Mouse (Mus musculus) MEL (cell line): ENCODE measurements around the gene Ltbp3. TPM values are rescaled to one million over a fixed set of nuclear protein-coding genes. Genes with fewer than 3 reads are reported as not detected.

Experiments used
- DNase-seq: peaks from one replicate; pipeline ENCODE4 v3.0.0; 2011; ENCODE audit warnings: low read depth, low spot score
- H3K27ac ChIP-seq: 2 replicates; pipeline ENCODE4 v1.5.1; 2012; ENCODE audit warnings: low read depth, mild to moderate bottlenecking, control low read depth, low read length, moderate library complexity; ENCODE audit not compliant: control insufficient read depth
- H3K27me3 ChIP-seq, 2 experiments: fragments of 150-350 bp in 1 of 2; sonication (generic) in 1 of 2; 2 replicates each; pipeline ENCODE4 v1.6.1; 2012; ENCODE audit warnings: low read length in 2 of 2, mild to moderate bottlenecking in 2 of 2, improper control_type of control experiment in 1 of 2, moderate library complexity in 1 of 2; ENCODE audit not compliant: insufficient read depth in 2 of 2, control insufficient read depth in 1 of 2
- H3K36me3 ChIP-seq, 2 experiments: 2 replicates each; pipeline ENCODE4 v1.6.1; 2012 to 2014; ENCODE audit warnings: low read length in 2 of 2, improper control_type of control experiment in 1 of 2, inconsistent platforms in 1 of 2, mild to moderate bottlenecking in 1 of 2; ENCODE audit not compliant: insufficient read depth in 2 of 2, control insufficient read depth in 1 of 2
- H3K4me1 ChIP-seq, 2 experiments: fragments of 150-350 bp in 1 of 2; sonication (generic) in 1 of 2; 2 replicates each; pipeline ENCODE4 v1.6.1; 2012; ENCODE audit warnings: low read length in 2 of 2, improper control_type of control experiment in 1 of 2, mild to moderate bottlenecking in 1 of 2; ENCODE audit not compliant: insufficient read depth in 2 of 2, control insufficient read depth in 1 of 2
- H3K4me3 ChIP-seq, 2 experiments: fragments of 150-350 bp in 1 of 2; sonication (generic) in 1 of 2; 2 replicates each; pipeline ENCODE4 v1.5.1; 2012; ENCODE audit warnings: low read depth in 2 of 2, low read length in 2 of 2, mild to moderate bottlenecking in 2 of 2, moderate library complexity in 2 of 2, control low read depth in 1 of 2, improper control_type of control experiment in 1 of 2; ENCODE audit not compliant: control insufficient read depth in 1 of 2, insufficient read depth in 1 of 2
- H3K79me2 ChIP-seq: 2 replicates; pipeline ENCODE4 v1.6.1; 2012; ENCODE audit warnings: mild to moderate bottlenecking, low read length, moderate library complexity; ENCODE audit not compliant: control insufficient read depth, poor library complexity, insufficient read depth
- H3K9ac ChIP-seq: 2 replicates; pipeline ENCODE4 v1.6.1; 2012; ENCODE audit warnings: low read depth, mild to moderate bottlenecking, control low read depth, low read length, moderate library complexity; ENCODE audit not compliant: control insufficient read depth, poor library complexity, severe bottlenecking
- H3K9me3 ChIP-seq: fragments of 150-350 bp; sonication (generic); replicated peaks from 2 replicates; pipeline ENCODE4 v1.6.1; 2012; ENCODE audit warnings: mild to moderate bottlenecking, low read length, improper control_type of control experiment, moderate library complexity; ENCODE audit not compliant: insufficient read depth
- BHLHE40 ChIP-seq: IDR thresholded peaks from 2 replicates; pipeline ENCODE4 v1.6.1; 2012; ENCODE audit warnings: low read depth, mild to moderate bottlenecking, inconsistent platforms, low read length, improper control_type of control experiment, borderline replicate concordance
- CHD2 ChIP-seq: IDR thresholded peaks from 2 replicates; pipeline ENCODE4 v1.6.1; 2011; ENCODE audit warnings: low read length, improper control_type of control experiment
- E2F4 ChIP-seq: IDR thresholded peaks from 2 replicates; pipeline ENCODE4 v1.6.1; 2011; ENCODE audit warnings: low read depth, low read length, improper control_type of control experiment, borderline replicate concordance
- ELF1 ChIP-seq: IDR thresholded peaks from 2 replicates; pipeline ENCODE4 v1.6.1; 2014; ENCODE audit warnings: low read depth, mild to moderate bottlenecking, inconsistent platforms, low read length, improper control_type of control experiment, moderate library complexity
- EP300 ChIP-seq, 2 experiments: IDR thresholded peaks; 2 replicates each; pipeline ENCODE4 v1.6.1; 2011; ENCODE audit warnings: improper control_type of control experiment in 2 of 2, low read length in 2 of 2, low read depth in 1 of 2, mild to moderate bottlenecking in 1 of 2
- ETS1 ChIP-seq: IDR thresholded peaks from 2 replicates; pipeline ENCODE4 v1.6.1; 2012; ENCODE audit warnings: low read depth, mild to moderate bottlenecking, inconsistent platforms, low read length, improper control_type of control experiment, moderate library complexity
- GABPA ChIP-seq: IDR thresholded peaks from 2 replicates; pipeline ENCODE4 v1.6.1; 2012; ENCODE audit warnings: low read depth, mild to moderate bottlenecking, inconsistent platforms, low read length, improper control_type of control experiment, moderate library complexity
- GATA1 ChIP-seq: IDR thresholded peaks from 2 replicates; pipeline ENCODE4 v1.6.1; 2011; ENCODE audit warnings: low read depth, low read length, improper control_type of control experiment
- HCFC1 ChIP-seq: IDR thresholded peaks from 2 replicates; pipeline ENCODE4 v1.6.1; 2012; ENCODE audit warnings: low read depth, mild to moderate bottlenecking, inconsistent platforms, low read length, improper control_type of control experiment, moderate library complexity
- JUND ChIP-seq: IDR thresholded peaks from 2 replicates; pipeline ENCODE4 v1.6.1; 2011; ENCODE audit warnings: low read depth, mild to moderate bottlenecking, improper control_type of control experiment, low read length
- KAT2A ChIP-seq: conservative IDR thresholded peaks from 2 replicates; pipeline ENCODE4 v1.6.1; 2012; ENCODE audit warnings: low read depth, low read length, improper control_type of control experiment, inconsistent platforms
- MAFK ChIP-seq: IDR thresholded peaks from 2 replicates; pipeline ENCODE4 v1.6.1; 2011; ENCODE audit warnings: low read depth, mild to moderate bottlenecking, low read length, improper control_type of control experiment, borderline replicate concordance
- MAZ ChIP-seq: IDR thresholded peaks from 2 replicates; pipeline ENCODE4 v1.6.1; 2012; ENCODE audit warnings: low read depth, mild to moderate bottlenecking, inconsistent platforms, low read length, improper control_type of control experiment
- MEF2A ChIP-seq: IDR thresholded peaks from 2 replicates; pipeline ENCODE4 v1.6.1; 2014; ENCODE audit warnings: low read depth, mild to moderate bottlenecking, inconsistent platforms, low read length, improper control_type of control experiment; ENCODE audit not compliant: poor library complexity, insufficient replicate concordance, severe bottlenecking; ENCODE audit errors: extremely low read depth
- MXI1 ChIP-seq: IDR thresholded peaks from 2 replicates; pipeline ENCODE4 v1.6.1; 2011; ENCODE audit warnings: mild to moderate bottlenecking, low read depth, low read length, improper control_type of control experiment
- MYB ChIP-seq: IDR thresholded peaks from 2 replicates; pipeline ENCODE4 v1.6.1; 2011; ENCODE audit warnings: mild to moderate bottlenecking, low read depth, low read length, improper control_type of control experiment
- MYC ChIP-seq: IDR thresholded peaks from 2 replicates; pipeline ENCODE4 v1.6.1; 2011; ENCODE audit warnings: low read depth, mild to moderate bottlenecking, low read length, improper control_type of control experiment, moderate library complexity
- NELFE ChIP-seq: IDR thresholded peaks from 2 replicates; pipeline ENCODE4 v1.6.1; 2011; ENCODE audit warnings: low read depth, low read length, improper control_type of control experiment
- NRF1 ChIP-seq: IDR thresholded peaks from 2 replicates; pipeline ENCODE4 v1.6.1; 2014; ENCODE audit warnings: low read depth, mild to moderate bottlenecking, inconsistent platforms, low read length, improper control_type of control experiment, moderate library complexity; ENCODE audit not compliant: poor library complexity, insufficient read depth, severe bottlenecking
- POLR2A ChIP-seq, 2 experiments: IDR thresholded peaks; 2 replicates each; pipeline ENCODE4 v1.6.1; 2011 to 2012; ENCODE audit warnings: low read length in 2 of 2, mild to moderate bottlenecking in 2 of 2, control low read depth in 1 of 2, improper control_type of control experiment in 1 of 2, low read depth in 1 of 2, moderate library complexity in 1 of 2; ENCODE audit not compliant: control insufficient read depth in 1 of 2, insufficient read depth in 1 of 2, poor library complexity in 1 of 2
- POLR2AphosphoS2 ChIP-seq: IDR thresholded peaks from 2 replicates; pipeline ENCODE4 v1.6.1; 2011; ENCODE audit warnings: low read length, improper control_type of control experiment
- POLR2AphosphoS5 ChIP-seq: IDR thresholded peaks from 2 replicates; pipeline ENCODE4 v1.6.1; 2012; ENCODE audit warnings: low read depth, borderline replicate concordance, mild to moderate bottlenecking, inconsistent platforms, low read length, moderate library complexity, mixed read lengths
- RAD21 ChIP-seq: IDR thresholded peaks from 2 replicates; pipeline ENCODE4 v1.6.1; 2011; ENCODE audit warnings: mild to moderate bottlenecking, low read depth, low read length, improper control_type of control experiment
- RCOR1 ChIP-seq: IDR thresholded peaks from 2 replicates; pipeline ENCODE4 v1.6.1; 2012; ENCODE audit warnings: low read depth, mild to moderate bottlenecking, inconsistent platforms, low read length, improper control_type of control experiment
- SIN3A ChIP-seq: IDR thresholded peaks from 2 replicates; pipeline ENCODE4 v1.6.1; 2012; ENCODE audit warnings: low read length, improper control_type of control experiment, inconsistent platforms
- SMC3 ChIP-seq: IDR thresholded peaks from 2 replicates; pipeline ENCODE4 v1.6.1; 2011; ENCODE audit warnings: low read depth, low read length, improper control_type of control experiment
- TAL1 ChIP-seq: IDR thresholded peaks from 2 replicates; pipeline ENCODE4 v1.6.1; 2012; ENCODE audit warnings: mild to moderate bottlenecking, inconsistent platforms, low read length, moderate library complexity, mixed read lengths
- TBP ChIP-seq: IDR thresholded peaks from 2 replicates; pipeline ENCODE4 v1.8.0; 2011; ENCODE audit warnings: low read depth, low read length, improper control_type of control experiment
- TCF12 ChIP-seq: IDR thresholded peaks from 2 replicates; pipeline ENCODE4 v1.6.1; 2014; ENCODE audit warnings: low read depth, mild to moderate bottlenecking, inconsistent platforms, low read length, improper control_type of control experiment, moderate library complexity
- UBTF ChIP-seq: IDR thresholded peaks from 2 replicates; pipeline ENCODE4 v1.6.1; 2012; ENCODE audit warnings: low read depth, mild to moderate bottlenecking, inconsistent platforms, low read length, improper control_type of control experiment, moderate library complexity, borderline replicate concordance; ENCODE audit not compliant: insufficient read depth
- USF1 ChIP-seq: IDR thresholded peaks from 2 replicates; pipeline ENCODE4 v1.6.1; 2014; ENCODE audit warnings: low read depth, mild to moderate bottlenecking, inconsistent platforms, low read length, improper control_type of control experiment, moderate library complexity
- USF2 ChIP-seq, 2 experiments: IDR thresholded peaks; 2 replicates each; pipeline ENCODE4 v1.6.1; 2011 to 2012; ENCODE audit warnings: improper control_type of control experiment in 2 of 2, low read length in 2 of 2, borderline replicate concordance in 1 of 2, inconsistent platforms in 1 of 2, low read depth in 1 of 2, mild to moderate bottlenecking in 1 of 2; ENCODE audit not compliant: insufficient read depth in 1 of 2
- ZC3H11A ChIP-seq: IDR thresholded peaks from 2 replicates; pipeline ENCODE4 v1.6.1; 2012; ENCODE audit warnings: low read depth, mild to moderate bottlenecking, inconsistent platforms, low read length, improper control_type of control experiment
- ZKSCAN1 ChIP-seq: IDR thresholded peaks from 2 replicates; pipeline ENCODE4 v1.6.1; 2012; ENCODE audit warnings: low read depth, mild to moderate bottlenecking, inconsistent platforms, low read length, improper control_type of control experiment, moderate library complexity
- ZMIZ1 ChIP-seq: IDR thresholded peaks from 2 replicates; pipeline ENCODE4 v1.6.1; 2012; ENCODE audit warnings: low read depth, mild to moderate bottlenecking, inconsistent platforms, low read length, improper control_type of control experiment, moderate library complexity
- ZNF384 ChIP-seq: IDR thresholded peaks from 2 replicates; pipeline ENCODE4 v1.6.1; 2012; ENCODE audit warnings: low read depth, mild to moderate bottlenecking, inconsistent platforms, low read length, improper control_type of control experiment
- polyA plus RNA-seq, 2 experiments: library from polyadenylated mRNA; stranded (reverse) in 1 of 2; unstranded in 1 of 2; fragments of >175 nt in 1 of 2; fragments of >200 nt in 1 of 2; gene quantifications; 2 replicates each; pipeline versions ENCODE4 v1.2.1 to v1.2.4; 2012; ENCODE audit warnings: low replicate concordance in 2 of 2, low read depth in 1 of 2; ENCODE audit not compliant: insufficient read length in 2 of 2, insufficient read depth in 1 of 2, missing spikeins in 1 of 2
- total RNA-seq: library from RNA; depleted of rRNA; stranded (reverse); fragments of 300-350 nt; gene quantifications from 2 replicates; pipeline ENCODE4 v1.2.3, GENCODE M21; 2012

Gene Ltbp3
- total and polyA plus RNA-seq, 3 experiments: 0.39 TPM; not detected in 2

DNA sequence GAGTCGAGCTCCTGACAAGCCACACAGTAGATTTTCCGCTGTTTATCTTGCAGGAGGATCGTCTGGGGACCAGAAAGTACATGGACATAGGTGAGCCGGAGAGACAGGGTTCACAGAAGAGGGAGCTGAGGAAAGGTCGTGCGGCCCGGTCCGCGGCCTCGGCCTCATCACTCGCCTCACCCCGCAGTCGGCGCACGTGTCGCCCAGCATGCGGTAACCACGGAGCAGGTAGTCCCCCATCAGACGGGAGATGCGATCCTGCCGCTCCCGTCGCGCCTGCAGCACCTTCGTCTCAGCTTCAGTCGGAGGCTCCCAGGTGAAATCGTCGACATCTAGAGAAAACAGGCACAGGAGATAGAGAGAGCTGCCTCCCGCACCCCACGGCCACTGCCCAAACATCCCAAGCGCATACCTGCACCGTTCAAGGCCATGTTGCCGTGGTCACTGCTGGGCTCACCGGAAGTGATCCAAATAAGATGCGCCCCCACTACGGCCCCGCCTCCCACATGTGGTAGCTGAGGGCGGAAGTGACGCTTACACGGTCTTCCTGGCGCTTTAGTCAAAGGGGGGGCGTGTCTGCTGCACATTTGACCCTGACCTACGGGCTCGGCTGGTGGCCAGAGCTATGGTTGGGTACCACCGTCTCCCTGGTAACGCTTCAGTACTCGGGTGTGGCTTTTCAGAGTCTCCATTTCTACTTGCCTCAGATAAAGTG lies 9.3 kb upstream of the Ltbp3 start:
- peak; percentile 97 for DNase-seq
- H3K4me1 ChIP-seq: peaks cover 0 to 37% of the 10 kb centered on the region in 2 experiments; a peak in 2 of 4 replicates
- H3K27ac ChIP-seq: peak overlapping the region; percentile 37
- TF ChIP-seq ZMIZ1 (peak; percentile 82), NELFE (peak; percentile 91), TAL1 (no peak), E2F4 (no peak), ZKSCAN1 (no peak), POLR2AphosphoS2 (peak; percentile 83), GABPA (no peak), MEF2A (no peak), ZNF384 (no peak), KAT2A (peak; percentile 64; the same call in 1 of the 2 replicates), ETS1 (peak; percentile 71), GATA1 (0 out of 2 replicates have a peak, but pooled peaks have one; percentile 2), ZC3H11A (no peak), MAFK (no peak), RCOR1 (no peak), USF1 (peak; percentile 86), MYB (no peak), SMC3 (no peak), JUND (no peak), MXI1 (peak; percentile 98), POLR2AphosphoS5 (0 out of 2 replicates have a peak, but pooled peaks have one; percentile 19), HCFC1 (peak; percentile 95), TCF12 (peak; percentile 58; the same call in 1 of the 2 replicates), ELF1 (peak; percentile 86), CHD2 (no peak), NRF1 (no peak), SIN3A (peak; percentile 98), BHLHE40 (no peak), TBP (peak; percentile 87), POLR2A (IDR thresholded peaks at IDR 0.05; ENCODE audit: control insufficient read depth in 1 of 2, insufficient read depth in 1 of 2, low read depth in 1 of 2, low read length in 2 of 2, poor library complexity in 1 of 2) (peak; percentile 77 to 92), RAD21 (no peak), EP300 (IDR thresholded peaks at IDR 0.05; ENCODE audit: low read depth in 1 of 2, low read length in 2 of 2) (no peak), USF2 (IDR thresholded peaks at IDR 0.05; ENCODE audit: borderline replicate concordance in 1 of 2, insufficient read depth in 1 of 2, low read depth in 1 of 2, low read length in 2 of 2) (no peak), UBTF (no peak), MAZ (peak; percentile 85; the same call in 1 of the 2 replicates), MYC (peak; percentile 96)

More for the DNA sequence above, 9.3 kb upstream of the Ltbp3 start:
- Histone ChIP-seq H3K27me3 (no peaks in the 10 kb centered on the region), H3K9me3 (no peaks in the 10 kb centered on the region), H3K36me3 (peaks cover 0 to 20% of the 10 kb centered on the region in 2 experiments; a peak in 2 of 4 replicates), H3K9ac (peak overlapping the region; percentile 82), H3K79me2 (peaks cover 26% of the 10 kb centered on the region), H3K4me3 (peak overlapping the region; percentile 66 to 89)
